Mouse (Mus musculus) lung, postnatal 0 days (tissue): Measurements from ENCODE around the gene Espnl.

Experiments
- CTCF ChIP-seq: IDR thresholded peaks from 2 replicates; pipeline ENCODE4 v1.5.1; 2016; ENCODE audit warnings: antibody characterized with exemption, mild to moderate bottlenecking
- EP300 ChIP-seq: IDR thresholded peaks from 2 replicates; pipeline ENCODE4 v1.6.1; 2016; ENCODE audit warnings: antibody characterized with exemption, mild to moderate bottlenecking, control low read depth

- TF ChIP-seq CTCF (no peak), EP300 (no peak)
Observed at GRCm38 (mm10) chr1:91309366-91310085, 12.3 kb upstream of the Espnl start.
